Mouse (Mus musculus): ENCODE measurements at regions not wholly inside any gene's neighbourhood (a gene's known extent, or its start where the extent isn't known, plus 50 kb on each side); places are given as distances from the start of the nearest gene placed in this dataset.
A peak's percentile ranks its signal among the peaks of the same experiment; 100 is the strongest.

- DNase-seq, result no peak
Observed at GRCm38 (mm10) chr16:24254590-24254989, 138.7 kb upstream of the Lpp start.

GRCm38 (mm10) chr16:24254143-24254542 is 139.2 kb upstream of the Lpp start:
- DNase-seq, result no peak

DNA sequence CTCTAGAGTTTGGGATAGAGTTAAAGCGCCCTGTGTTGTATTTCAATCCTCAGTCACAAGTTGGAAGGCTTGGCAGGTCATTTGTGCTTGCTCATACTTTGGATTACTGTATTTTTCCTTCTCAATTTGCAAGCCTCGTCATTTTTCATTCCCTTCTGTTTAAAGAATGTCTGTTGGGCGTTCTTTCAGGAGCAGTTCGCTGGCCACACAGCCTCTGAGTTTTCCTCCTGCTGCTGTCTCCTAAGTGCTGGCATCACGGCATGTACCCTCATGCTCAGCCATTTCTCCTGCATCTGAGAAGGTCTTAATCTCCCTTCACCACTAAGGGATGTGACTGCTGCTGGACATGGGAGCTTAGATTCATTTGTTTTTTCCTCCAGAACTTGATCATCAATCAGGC is 146.0 kb upstream of the Lpp start:
- DNase-seq, result peak; percentile 36

DNA sequence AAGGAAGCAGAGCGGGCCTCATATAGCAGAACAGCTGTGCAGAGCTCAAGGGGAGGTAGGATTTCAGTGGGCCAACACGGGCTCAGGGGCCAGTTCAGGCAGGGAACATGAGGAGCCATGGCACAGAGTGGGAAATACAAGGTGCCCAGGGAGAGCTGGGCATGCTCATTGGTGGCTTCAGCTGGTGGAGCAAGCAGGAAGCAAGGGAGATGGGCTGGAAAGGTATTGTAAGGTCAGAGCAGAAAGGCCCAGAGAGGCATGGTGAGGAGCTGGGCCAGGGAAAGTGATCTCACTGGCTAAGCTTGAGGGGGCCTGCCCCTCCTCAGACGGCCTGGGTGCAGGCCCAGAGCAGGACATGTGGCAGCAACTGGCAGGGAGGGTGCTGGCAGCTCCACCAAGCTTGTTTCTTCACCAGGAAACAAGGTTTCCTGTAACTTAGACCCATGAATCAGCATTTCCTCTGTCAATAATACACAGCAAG is 155.2 kb upstream of the Lpp start:
- peak; percentile 68 for DNase-seq

DNA sequence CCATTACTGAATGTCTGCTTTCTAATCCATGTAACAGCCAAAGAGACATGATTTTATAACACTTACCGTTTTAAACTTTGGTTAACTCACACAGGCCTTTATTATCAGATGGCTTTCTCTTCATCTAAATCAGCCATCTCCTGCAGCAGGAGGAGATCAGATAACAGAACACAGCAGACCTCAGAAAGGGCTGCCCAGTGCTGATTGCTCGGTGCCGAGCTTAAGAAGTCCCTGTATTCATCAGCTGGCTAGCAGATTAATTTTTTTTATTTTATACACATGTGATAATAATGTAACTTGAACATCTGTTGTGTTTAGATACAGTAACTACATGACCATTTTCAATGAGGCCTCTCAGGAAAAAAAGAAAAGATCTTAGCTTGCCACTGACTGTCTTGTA is 155.9 kb upstream of the Lpp start:
- DNase-seq, result no peak

DNA sequence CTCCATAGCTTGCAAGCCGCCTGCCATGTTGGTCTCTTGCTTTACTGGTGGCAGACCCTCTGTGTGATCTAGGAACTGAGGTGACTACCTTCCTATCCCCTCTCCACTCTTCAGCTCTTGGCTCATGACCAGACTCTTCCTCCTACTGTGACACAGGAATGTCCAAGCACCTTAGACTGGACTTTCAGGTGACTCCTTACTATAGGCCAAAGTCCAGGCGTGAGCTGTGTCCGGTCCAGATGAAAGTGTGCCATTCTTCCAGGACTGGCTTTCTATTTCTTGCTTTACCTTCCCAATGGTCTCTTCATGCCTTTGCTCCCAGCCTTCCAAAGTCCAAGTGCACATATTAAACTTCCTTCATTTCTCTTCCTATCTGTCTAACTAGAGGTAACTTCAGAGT is 156.3 kb upstream of the Lpp start:
- no peak for DNase-seq

DNA sequence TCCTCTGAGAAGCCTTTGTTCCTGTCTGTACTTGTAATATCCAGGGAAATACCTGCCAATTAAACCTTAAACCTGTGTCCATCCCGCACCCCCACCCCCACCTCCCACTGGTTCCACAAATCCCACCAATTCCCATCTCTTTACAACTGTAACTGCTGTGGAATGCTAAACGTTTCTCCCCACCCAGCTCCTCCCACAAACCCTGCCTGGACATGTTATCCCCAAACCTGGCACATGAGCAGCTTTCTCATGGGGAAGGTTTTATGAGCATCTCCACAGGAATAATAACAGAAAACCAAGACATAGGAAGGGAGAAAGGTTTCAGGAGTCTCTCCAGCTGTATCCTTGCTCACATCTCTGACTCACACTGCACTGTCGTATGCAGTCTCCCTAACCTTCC is 156.8 kb upstream of the Lpp start:
- no peak for DNase-seq

- peak; percentile 46 for DNase-seq
Observed at GRCm38 (mm10) chr16:24234795-24235194, 158.5 kb upstream of the Lpp start.

GRCm38 (mm10) chr16:24232001-24232530 is 161.2 kb upstream of the Lpp start:
- no peak for DNase-seq

GRCm38 (mm10) chr16:24231506-24231905 is 161.8 kb upstream of the Lpp start:
- DNase-seq, result no peak

DNA sequence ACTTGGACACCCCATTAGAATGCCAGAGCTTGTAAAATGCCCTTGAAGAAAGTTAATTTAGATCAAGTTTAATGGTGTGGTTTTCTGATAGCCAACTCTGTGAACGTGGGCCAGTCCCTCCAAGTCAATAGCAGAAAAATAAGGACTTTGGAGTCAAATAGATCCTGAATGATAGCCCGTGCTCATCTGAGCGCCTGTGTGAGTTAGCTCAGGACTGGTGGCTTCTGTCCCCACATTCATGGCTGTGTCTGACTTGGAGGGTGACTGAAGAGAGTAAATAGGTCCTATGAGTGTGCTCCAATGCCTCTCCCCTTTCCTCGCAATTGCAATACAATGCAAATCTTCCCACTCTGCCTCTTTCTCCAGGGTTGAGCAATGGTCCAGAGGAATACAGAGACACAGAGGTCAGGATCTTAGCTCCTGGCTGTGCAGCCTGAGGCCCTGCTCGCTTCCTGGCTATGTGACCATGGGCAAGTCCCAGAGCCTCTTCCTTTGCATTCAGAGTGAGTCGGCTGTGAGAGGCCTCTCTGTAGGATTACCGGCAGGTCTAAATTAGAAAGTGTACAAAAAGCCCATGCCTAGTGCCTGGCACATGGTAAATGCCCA is 164.2 kb upstream of the Lpp start:
- DNase-seq, result no peak

DNA sequence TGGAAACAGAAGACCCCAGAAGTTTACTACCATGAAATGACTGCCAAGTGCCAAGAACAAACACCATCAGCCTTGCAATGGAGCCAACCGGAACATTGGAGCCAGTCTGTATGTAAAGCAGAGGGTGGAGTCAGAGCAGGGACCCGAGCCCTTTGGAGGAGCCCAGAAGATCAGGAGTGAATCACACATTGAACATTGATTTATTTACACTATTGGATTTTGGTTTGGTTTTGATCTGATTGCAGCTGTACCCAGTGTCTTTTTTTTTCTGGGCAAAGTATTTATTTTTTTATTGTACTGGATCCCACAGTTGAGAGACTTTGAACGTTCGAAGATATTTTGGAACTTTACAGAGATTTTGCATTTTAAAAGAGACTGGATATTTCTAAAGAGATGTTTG is 167.4 kb upstream of the Lpp start:
- DNase-seq, result no peak

- DNase-seq, result no peak
Observed at GRCm38 (mm10) chr16:24225090-24225489, 168.2 kb upstream of the Lpp start.

GRCm38 (mm10) chr16:24223901-24224300 is 169.4 kb upstream of the Lpp start:
- DNase-seq, result no peak

- DNase-seq, result no peak
Observed at GRCm38 (mm10) chr16:24223527-24223880, 169.8 kb upstream of the Lpp start.

- no peak for DNase-seq
Observed at GRCm38 (mm10) chr16:24222759-24223526, 170.4 kb upstream of the Lpp start.

DNA sequence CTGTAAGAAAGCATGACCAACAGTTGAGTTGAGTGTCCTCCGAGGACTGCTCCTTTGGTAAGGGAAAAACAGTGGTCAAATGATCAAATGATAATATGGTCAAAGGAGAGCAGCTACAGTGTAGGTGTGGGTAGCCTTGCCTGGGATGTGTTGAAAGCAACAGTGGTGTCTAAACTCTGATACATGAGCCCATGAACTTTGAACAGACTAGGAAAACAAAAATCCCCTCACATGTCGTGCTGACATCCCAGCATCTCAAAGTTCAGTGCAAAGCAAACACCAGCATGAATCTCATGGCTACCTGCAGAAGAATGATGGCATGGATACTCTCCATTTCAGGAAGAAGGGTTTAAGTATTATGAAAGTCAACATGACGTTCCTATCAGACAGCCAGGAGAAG is 171.3 kb upstream of the Lpp start:
- no peak for DNase-seq

DNA sequence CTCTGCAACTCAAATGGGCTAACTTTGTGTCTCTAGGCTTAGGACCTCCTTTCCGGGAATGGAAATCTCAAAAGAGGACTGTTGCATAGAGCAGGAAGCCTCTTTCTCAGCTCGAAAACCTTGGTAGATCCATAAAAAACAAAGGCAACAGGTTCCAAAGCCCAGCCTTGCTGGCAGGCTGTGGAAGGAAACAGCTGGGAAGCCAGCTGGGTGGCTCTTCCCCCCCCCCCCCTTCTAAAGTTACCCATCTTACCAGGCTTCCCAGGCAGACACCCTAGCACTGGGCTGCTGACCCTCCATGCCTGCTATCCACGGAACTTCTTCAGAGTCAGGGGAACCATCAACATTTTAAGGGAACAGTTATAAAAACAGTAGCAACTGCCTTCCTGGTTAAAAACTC is 172.7 kb upstream of the Lpp start:
- no peak for DNase-seq

DNA sequence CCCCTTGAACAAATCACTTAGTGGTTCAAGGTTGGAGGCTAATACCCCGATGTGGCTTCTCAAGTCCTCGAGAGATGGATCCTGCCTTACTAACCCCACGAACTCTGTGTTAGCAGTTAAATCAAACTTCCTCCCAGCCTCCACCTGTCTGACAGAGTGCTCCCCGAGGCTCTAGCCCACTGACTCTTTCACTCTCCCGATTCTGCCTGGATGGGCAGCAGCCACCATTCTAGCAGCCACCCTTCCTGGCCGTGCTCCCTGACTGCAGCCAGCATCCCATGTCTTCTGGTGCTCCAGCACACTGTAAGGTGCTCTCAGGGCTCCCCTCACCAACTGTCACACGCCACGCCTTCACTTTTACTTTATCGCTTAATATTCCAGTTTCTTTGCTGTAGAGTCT is 173.6 kb upstream of the Lpp start:
- DNase-seq, result no peak

- DNase-seq, result no peak
Observed at GRCm38 (mm10) chr16:24218850-24219185, 174.5 kb upstream of the Lpp start.

DNA sequence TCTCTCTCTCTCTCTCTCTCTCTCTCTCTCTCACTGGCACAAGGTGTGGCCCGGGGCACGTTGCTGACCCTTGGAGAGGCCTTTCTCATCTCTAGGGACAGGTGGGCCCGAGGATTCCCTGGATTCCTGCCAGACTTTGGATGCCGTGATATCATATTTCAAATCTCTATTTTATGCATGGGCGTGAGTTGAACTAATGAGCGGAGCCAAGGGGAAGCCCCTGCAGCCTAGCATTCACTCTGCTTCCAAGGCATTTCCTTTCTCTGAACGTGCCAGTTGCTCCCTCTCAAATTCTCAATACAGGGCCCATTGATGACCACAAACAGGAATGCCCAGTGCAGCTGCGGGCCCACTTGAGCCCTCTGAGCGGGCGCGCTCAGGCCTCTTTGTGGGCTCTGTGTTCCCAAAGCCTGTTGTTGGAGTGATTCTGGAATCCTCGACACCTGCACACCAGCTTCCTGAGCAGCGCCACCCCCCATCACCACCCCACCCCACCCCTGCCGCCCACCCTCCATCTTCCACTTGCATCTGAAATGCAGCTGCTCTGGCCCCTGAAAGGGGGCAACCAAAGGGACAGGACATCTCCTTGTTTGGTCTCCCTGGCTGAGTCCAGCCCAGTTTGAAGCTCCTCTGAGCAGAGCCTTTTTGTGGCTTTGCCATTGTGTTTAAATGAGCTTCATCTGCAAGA is 175.0 kb upstream of the Lpp start:
- no peak for DNase-seq

DNA sequence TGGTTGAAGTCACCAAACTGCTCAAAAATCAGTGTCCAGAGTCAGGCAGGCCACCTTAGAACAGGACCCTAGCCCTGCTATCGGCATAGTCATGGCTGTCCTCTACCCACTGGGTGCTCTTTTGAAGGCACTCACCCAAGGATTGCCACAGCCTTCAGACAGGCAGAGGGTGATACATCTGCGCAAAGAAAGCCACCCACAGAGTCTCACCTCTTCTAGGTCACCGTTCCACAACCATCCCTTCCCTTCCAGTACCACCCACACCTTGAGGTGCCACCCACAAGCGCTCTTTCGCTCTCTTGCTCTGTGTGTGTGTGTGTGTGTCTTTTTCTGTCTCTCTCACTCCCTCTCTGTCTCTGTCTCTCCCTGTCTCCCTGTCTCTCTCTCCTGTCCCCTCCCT is 176.5 kb upstream of the Lpp start:
- DNase-seq, result no peak

GRCm38 (mm10) chr16:24215353-24215752 is 178.0 kb upstream of the Lpp start:
- no peak for DNase-seq

GRCm38 (mm10) chr16:24213577-24213976 is 179.7 kb upstream of the Lpp start:
- DNase-seq, result no peak

Measured in lung, postnatal 36 days (tissue).